Mouse (Mus musculus): ENCODE measurements around the gene Tmem239. TPM values are rescaled to one million over a fixed set of nuclear protein-coding genes. Genes with fewer than 3 reads are reported as not detected.
A peak's percentile ranks its signal among the peaks of the same experiment; 100 is the strongest.
"Not testable (repeated sequence)": the region's sequence is repeated elsewhere in the genome, so short reads cannot be mapped to it uniquely, and the experiment has no call there.

Gene Tmem239
- polyA plus RNA-seq (2014; fragmentation: Nextera tagmentation; extraction: Ambion mirVana), result 0.11 TPM in 1 of 2 replicates, not detected in the other

DNA sequence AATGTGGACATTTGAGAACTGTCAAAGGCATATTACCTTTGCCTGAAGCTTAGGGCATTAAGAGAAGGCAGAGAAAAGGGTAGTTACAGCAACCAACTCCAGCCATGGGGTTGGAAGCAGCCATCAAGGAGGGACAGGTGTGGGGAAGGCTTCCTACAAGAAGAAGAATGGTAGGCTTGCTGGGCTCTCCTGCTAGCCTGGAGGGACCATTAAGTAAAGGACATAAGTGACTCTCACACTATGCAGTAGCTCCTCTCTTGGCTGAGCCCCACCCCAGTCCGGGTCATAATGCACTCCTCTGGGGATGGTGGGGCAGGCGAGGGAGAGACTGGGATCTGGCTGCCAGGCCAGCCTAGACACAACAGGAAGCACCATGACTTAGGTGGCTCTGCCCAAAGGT, at the start of gene Tmem239:
Gene Tmem239, plus strand, starts transcription at position 301 of the 400 bp plus-strand sequence.
- DNase-seq (ENCODE audit: low spot score), result no peak
- Histone ChIP-seq H3K9me3 (ENCODE audit: control insufficient read depth, low read length) (no peaks in the 10 kb centered on the region), H3K27me3 (ENCODE audit: control insufficient read depth, insufficient read depth, low read length) (no peaks in the 10 kb centered on the region), H3K4me3 (ENCODE audit: low read depth, low read length) (no peak within 1 kb of the TSS), H3K9ac (ENCODE audit: low read length) (no peak within 1 kb of the TSS), H3K4me1 (ENCODE audit: control insufficient read depth, insufficient read depth, low read length) (no peaks in the 10 kb centered on the region), H3K27ac (replicated peaks; ENCODE audit: low read depth, low read length) (no peak within 1 kb of the TSS), H3K36me3 (ENCODE audit: control insufficient read depth, insufficient read depth, low read length) (no peaks in the 10 kb centered on the region), H3K4me2 (ENCODE audit: low read depth, severe bottlenecking) (no peak within 1 kb of the TSS)
- 78% methylated on average over 2 of the region's 2 CpGs for WGBS
- ATAC-seq (ENCODE audit: insufficient number of reproducible peaks, low FRiP score, low TSS enrichment, low read depth), result no peak

DNA sequence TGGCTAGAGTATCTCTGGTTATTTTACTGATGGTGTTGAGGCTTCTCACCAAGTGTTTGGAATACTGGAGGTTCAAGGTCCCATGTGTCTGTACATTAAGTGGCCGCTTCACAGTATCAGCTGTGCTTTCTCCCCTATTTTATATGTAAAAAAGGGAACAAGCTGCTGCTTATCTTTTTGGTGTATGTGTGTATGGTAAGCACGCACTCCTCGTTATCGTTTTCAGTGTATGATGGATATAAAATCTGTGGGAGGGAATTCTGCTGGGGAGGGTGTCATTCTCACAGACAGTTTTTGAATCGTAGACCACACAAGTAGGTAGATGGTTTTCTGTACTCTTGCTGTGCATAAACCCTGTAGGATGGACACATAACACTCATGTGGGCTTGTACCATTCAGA, 48.7 kb upstream of the Tmem239 start:
- no peak overlapping the region for H3K27ac ChIP-seq (replicated peaks; ENCODE audit: low read depth, low read length)
- 94% methylated on average over 5 of the region's 5 CpGs for WGBS
- H3K36me3 ChIP-seq (ENCODE audit: control insufficient read depth, insufficient read depth, low read length), result no peaks in the 10 kb centered on the region
- ATAC-seq (ENCODE audit: insufficient number of reproducible peaks, low FRiP score, low TSS enrichment, low read depth), result no peak
- H3K4me3 ChIP-seq (ENCODE audit: low read depth, low read length), result no peak overlapping the region
- no peak overlapping the region for H3K9ac ChIP-seq (ENCODE audit: low read length)
- DNase-seq (ENCODE audit: low spot score), result no peak
- H3K9me3 ChIP-seq (ENCODE audit: control insufficient read depth, low read length), result no peaks in the 10 kb centered on the region
- H3K4me2 ChIP-seq (ENCODE audit: low read depth, severe bottlenecking), result no peak overlapping the region
- H3K4me1 ChIP-seq (ENCODE audit: control insufficient read depth, insufficient read depth, low read length), result no peaks in the 10 kb centered on the region
- peaks cover 41% of the 10 kb centered on the region for H3K27me3 ChIP-seq (ENCODE audit: control insufficient read depth, insufficient read depth, low read length)

DNA sequence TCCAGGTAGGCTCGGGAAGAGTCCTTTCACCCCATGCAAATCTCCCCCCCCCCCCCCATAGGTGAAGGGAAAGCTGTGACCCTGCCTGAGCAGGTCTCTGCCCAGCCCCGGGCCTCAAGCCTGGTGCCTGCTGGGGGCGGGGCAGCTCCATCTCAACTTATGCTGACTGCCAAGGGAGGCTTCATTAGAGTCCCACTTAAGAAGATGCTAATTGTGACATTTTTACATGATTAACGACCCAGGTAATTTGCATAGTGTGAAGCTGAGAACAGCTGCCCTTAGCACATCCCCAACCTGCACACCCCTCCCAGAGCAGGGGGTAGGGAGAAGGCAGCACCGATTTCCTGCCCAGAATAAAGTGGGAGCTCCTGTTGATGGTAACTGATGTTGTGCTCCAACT, 47.4 kb upstream of the Tmem239 start:
- DNase-seq (ENCODE audit: low spot score) (no peak), ATAC-seq (ENCODE audit: insufficient number of reproducible peaks, low FRiP score, low TSS enrichment, low read depth) (no peak)
- Histone ChIP-seq H3K9me3 (ENCODE audit: control insufficient read depth, low read length) (no peaks in the 10 kb centered on the region), H3K4me3 (ENCODE audit: low read depth, low read length) (no peak overlapping the region), H3K36me3 (ENCODE audit: control insufficient read depth, insufficient read depth, low read length) (no peaks in the 10 kb centered on the region), H3K4me1 (ENCODE audit: control insufficient read depth, insufficient read depth, low read length) (0 out of 2 replicates have a peak, but pooled peaks cover 4% of the 10 kb centered on the region), H3K4me2 (ENCODE audit: low read depth, severe bottlenecking) (no peak overlapping the region), H3K9ac (ENCODE audit: low read length) (no peak overlapping the region), H3K27me3 (ENCODE audit: control insufficient read depth, insufficient read depth, low read length) (peaks cover 53% of the 10 kb centered on the region), H3K27ac (replicated peaks; ENCODE audit: low read depth, low read length) (no peak overlapping the region)
- WGBS, result 13% methylated on average over 5 of the region's 5 CpGs

DNA sequence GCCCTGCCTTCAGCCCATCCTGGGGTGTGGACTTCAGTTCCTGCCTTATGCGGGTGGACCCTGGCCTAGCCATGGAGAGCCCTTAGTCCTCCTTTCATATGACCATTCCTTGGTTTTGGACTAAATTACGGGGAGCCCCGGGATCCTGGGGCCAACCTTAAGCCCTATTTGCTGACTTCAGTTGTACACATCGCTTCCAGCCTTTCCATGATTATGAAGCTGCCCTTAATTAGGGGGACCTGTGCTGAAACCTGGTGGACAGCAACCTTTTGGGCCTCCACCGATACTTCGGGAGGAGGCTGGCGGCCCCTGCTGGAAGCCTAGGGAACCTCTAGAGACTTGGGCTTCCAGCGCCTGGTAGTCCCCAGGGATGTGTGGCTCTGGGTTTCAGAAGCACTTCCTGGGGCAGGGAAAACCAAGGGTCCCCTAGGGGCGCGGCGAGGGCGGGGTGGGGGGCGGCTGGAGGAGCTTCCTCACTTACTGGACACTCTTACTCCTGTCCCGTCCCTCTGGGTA, 43.7 kb upstream of the Tmem239 start:
- 3% methylated on average over 14 of the region's 14 CpGs for WGBS
- Histone ChIP-seq H3K27me3 (ENCODE audit: control insufficient read depth, insufficient read depth, low read length) (peaks cover 59% of the 10 kb centered on the region), H3K27ac (replicated peaks; ENCODE audit: low read depth, low read length) (no peak overlapping the region), H3K4me3 (ENCODE audit: low read depth, low read length) (no peak overlapping the region), H3K4me1 (ENCODE audit: control insufficient read depth, insufficient read depth, low read length) (0 out of 2 replicates have a peak, but pooled peaks cover 7% of the 10 kb centered on the region), H3K9me3 (ENCODE audit: control insufficient read depth, low read length) (no peaks in the 10 kb centered on the region), H3K4me2 (ENCODE audit: low read depth, severe bottlenecking) (no peak overlapping the region), H3K9ac (ENCODE audit: low read length) (no peak overlapping the region), H3K36me3 (ENCODE audit: control insufficient read depth, insufficient read depth, low read length) (no peaks in the 10 kb centered on the region)
- ATAC-seq (ENCODE audit: insufficient number of reproducible peaks, low FRiP score, low TSS enrichment, low read depth) (no peak), DNase-seq (ENCODE audit: low spot score) (peak; percentile 82)

DNA sequence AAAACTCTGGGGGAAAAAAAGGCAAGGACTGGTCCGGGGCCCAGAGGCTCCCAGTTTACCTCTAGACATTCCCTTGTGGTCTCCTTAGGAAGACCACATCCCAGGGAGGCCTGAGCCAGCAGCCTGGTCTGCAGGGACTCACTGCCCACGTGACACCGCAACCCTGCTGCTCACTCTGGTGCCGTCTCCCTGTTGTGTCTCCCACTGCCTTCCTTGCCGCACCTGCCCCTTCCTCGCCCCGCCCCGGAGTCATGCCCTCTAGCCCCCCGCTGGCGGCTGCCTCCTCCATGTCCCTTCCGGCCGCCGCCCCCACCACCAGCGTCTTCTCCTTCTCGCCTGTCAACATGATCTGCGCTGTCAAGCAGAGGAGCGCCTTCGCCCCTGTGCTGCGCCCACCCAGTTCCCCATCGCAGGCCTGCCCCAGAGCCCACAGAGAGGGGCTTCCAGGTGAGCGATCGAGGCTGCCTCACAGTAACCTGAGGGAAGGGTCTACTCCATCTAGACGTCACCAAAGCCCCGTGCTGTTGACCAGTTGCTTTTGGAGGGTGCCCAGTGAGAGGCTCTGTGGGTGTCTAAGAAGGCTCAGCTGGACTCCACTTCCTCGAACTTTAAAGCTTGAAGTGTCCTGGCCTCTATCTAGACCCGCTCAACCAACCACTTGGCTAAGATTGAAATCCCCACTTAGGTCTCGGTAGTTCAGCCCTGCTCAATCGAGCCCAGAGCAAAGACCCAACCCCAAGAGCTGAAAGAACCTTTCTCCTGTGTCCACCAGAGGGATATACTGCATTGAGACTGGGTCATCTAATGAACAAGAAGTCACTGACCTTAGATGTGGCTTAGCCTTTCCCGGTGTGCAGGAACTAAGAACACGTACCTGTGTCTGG, 40.8 kb upstream of the Tmem239 start:
- Histone ChIP-seq H3K27ac (replicated peaks; ENCODE audit: low read depth, low read length) (no peak overlapping the region), H3K9ac (ENCODE audit: low read length) (no peak overlapping the region; the same call in 1 of the 2 replicates), H3K9me3 (ENCODE audit: control insufficient read depth, low read length) (no peaks in the 10 kb centered on the region), H3K27me3 (ENCODE audit: control insufficient read depth, insufficient read depth, low read length) (peaks cover 40% of the 10 kb centered on the region), H3K4me3 (ENCODE audit: low read depth, low read length) (peak overlapping the region; percentile 33), H3K4me2 (ENCODE audit: low read depth, severe bottlenecking) (peak overlapping the region; percentile 61), H3K36me3 (ENCODE audit: control insufficient read depth, insufficient read depth, low read length) (no peaks in the 10 kb centered on the region), H3K4me1 (ENCODE audit: control insufficient read depth, insufficient read depth, low read length) (0 out of 2 replicates have a peak, but pooled peaks cover 7% of the 10 kb centered on the region)
- ATAC-seq (ENCODE audit: insufficient number of reproducible peaks, low FRiP score, low TSS enrichment, low read depth) (0 out of 2 replicates have a peak, but pooled peaks have one; percentile 35), DNase-seq (ENCODE audit: low spot score) (peak; percentile 35)
- WGBS, result 6% methylated on average over 29 of the region's 30 CpGs

DNA sequence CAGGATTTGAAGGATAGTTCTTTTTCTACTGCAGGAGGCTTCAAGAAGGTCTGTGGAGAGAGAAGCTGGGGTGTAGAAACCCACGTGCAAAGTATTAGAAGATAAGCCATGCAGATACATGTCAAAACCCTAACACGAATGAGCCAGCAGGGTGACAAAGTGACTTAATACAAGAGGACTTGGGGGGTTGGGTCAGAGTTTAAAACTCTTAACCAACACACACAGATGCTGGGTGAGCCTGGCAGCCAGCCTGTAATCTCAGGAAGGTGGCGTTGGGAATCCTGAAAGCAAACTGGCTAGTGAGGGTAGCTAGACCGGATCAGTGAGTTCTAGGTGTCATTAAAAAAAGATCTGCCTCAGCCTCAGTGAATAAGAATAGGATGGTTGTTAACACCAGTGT, 38.9 kb upstream of the Tmem239 start:
- Histone ChIP-seq H3K4me3 (ENCODE audit: low read depth, low read length) (no peak overlapping the region), H3K36me3 (ENCODE audit: control insufficient read depth, insufficient read depth, low read length) (no peaks in the 10 kb centered on the region), H3K9ac (ENCODE audit: low read length) (no peak overlapping the region), H3K27me3 (ENCODE audit: control insufficient read depth, insufficient read depth, low read length) (peaks cover 20% of the 10 kb centered on the region), H3K27ac (replicated peaks; ENCODE audit: low read depth, low read length) (no peak overlapping the region), H3K9me3 (ENCODE audit: control insufficient read depth, low read length) (no peaks in the 10 kb centered on the region), H3K4me2 (ENCODE audit: low read depth, severe bottlenecking) (no peak overlapping the region), H3K4me1 (ENCODE audit: control insufficient read depth, insufficient read depth, low read length) (0 out of 2 replicates have a peak, but pooled peaks cover 7% of the 10 kb centered on the region)
- 71% methylated on average over 4 of the region's 4 CpGs for WGBS
- ATAC-seq (ENCODE audit: insufficient number of reproducible peaks, low FRiP score, low TSS enrichment, low read depth) (no peak), DNase-seq (ENCODE audit: low spot score) (no peak)

DNA sequence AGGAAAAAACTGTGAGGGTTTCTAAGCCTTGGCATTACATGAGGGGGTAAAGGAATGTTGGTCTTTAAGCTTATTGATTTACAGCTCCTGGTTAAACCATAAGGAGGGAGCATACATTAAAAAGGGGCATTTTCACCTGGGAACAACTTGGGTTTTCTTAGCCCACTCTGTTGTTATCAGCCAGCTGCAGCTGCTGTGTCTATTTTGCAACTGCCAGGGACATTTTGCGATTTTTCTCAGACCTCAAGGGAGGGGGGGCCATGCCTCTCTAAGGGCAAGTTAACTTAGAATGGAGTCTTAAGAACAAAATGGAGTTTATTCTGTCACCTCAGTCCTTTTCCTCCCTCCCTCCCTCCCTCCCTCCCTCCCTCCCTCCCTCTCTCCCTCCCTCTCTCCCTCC, 33.3 kb upstream of the Tmem239 start:
- not testable (repeated sequence) for ATAC-seq (ENCODE audit: insufficient number of reproducible peaks, low FRiP score, low TSS enrichment, low read depth); H3K9ac ChIP-seq (ENCODE audit: low read length); DNase-seq (ENCODE audit: low spot score); H3K4me2 ChIP-seq (ENCODE audit: low read depth, severe bottlenecking); H3K9me3 ChIP-seq (ENCODE audit: control insufficient read depth, low read length); H3K4me3 ChIP-seq (ENCODE audit: low read depth, low read length); H3K4me1 ChIP-seq (ENCODE audit: control insufficient read depth, insufficient read depth, low read length); H3K36me3 ChIP-seq (ENCODE audit: control insufficient read depth, insufficient read depth, low read length); H3K27me3 ChIP-seq (ENCODE audit: control insufficient read depth, insufficient read depth, low read length); H3K27ac ChIP-seq (replicated peaks; ENCODE audit: low read depth, low read length)
- 68% methylated on average over 1 of the region's 1 CpGs for WGBS

DNA sequence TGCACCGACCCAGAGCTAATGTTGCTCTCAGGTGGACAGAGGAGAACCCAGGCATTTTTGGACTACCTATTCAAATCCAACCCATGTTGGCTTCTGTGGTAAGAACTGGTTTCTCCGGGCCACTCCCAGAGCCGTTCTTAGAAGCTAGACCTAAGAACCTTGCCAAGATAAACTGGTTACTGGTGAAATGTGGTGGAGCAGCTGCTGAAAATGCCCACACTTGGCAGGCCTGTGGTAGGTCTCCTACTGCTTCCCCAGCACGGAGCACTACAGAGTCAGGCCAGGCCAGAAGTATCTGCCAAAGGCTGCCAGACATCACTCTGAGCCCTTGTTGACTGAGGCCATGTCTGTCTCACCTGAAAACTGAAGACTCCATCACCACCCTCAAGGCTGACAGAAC, 31.3 kb upstream of the Tmem239 start:
- Histone ChIP-seq H3K4me2 (ENCODE audit: low read depth, severe bottlenecking) (no peak overlapping the region), H3K9ac (ENCODE audit: low read length) (no peak overlapping the region), H3K4me1 (ENCODE audit: control insufficient read depth, insufficient read depth, low read length) (no peaks in the 10 kb centered on the region), H3K9me3 (ENCODE audit: control insufficient read depth, low read length) (no peaks in the 10 kb centered on the region), H3K27me3 (ENCODE audit: control insufficient read depth, insufficient read depth, low read length) (no peaks in the 10 kb centered on the region), H3K4me3 (ENCODE audit: low read depth, low read length) (no peak overlapping the region), H3K36me3 (ENCODE audit: control insufficient read depth, insufficient read depth, low read length) (no peaks in the 10 kb centered on the region), H3K27ac (replicated peaks; ENCODE audit: low read depth, low read length) (no peak overlapping the region)
- DNase-seq (ENCODE audit: low spot score) (no peak), ATAC-seq (ENCODE audit: insufficient number of reproducible peaks, low FRiP score, low TSS enrichment, low read depth) (no peak)
- WGBS, result 76% methylated on average over 4 of the region's 4 CpGs
